Mouse (Mus musculus): ENCODE results near the gene Prkcd.

Prkcd gene

DNA sequence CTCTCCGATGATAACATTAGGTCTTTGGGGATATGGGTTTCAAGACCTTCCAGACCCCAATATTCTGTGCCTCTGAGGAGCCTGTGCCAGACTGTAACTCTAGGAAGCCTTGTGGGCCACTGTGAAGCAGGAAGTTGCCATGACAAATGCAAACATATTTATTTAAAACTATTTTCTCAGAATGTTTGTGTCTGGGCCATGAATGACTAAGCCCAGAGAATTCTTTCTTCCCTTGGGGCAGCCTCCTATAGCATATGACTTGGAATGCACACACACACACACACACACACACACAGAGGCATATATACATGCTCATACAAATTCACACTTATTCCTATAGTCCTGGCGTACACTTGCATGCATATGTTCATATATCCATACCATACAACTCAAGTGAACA is 18.0 kb upstream of the Prkcd start:
- ChIA-PET POLR2A (interaction anchor here in 2 of 4 experiments (2.2 to 5.6 kb wide), 2 partner anchors 10 to 11 kb away, joined by 12 to 26 read pairs; partner anchors contain the start of gene Rft1 (in 2 of the 2)), CTCF (no interaction called here)

DNA sequence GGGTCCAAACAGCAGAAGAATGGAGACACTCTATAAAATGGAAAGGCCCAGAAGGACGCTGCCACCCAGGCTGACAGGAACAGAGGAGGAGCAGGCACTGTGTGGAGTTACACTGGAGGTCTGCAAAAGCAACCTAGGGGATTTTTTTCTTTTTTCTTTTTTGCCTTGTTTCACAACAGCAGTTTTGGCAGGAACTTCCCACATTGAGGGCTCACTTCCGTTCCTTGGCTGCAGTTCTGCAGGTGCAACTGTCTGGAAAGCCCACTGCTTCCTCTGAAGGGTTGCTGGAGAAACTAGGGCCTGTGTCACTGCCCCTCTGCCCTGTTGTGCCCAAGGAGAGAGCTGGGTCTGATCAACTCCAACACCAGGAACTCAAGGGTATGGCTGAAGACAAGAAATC is 15.7 kb upstream of the Prkcd start:
- ChIA-PET POLR2A (interaction anchor here in 2 of 4 experiments (1.0 to 5.6 kb wide), 4 partner anchors 13 to 16 kb away, joined by 3 to 26 read pairs (median 4); partner anchors contain the start of genes Prkcd (in 2 of the 2) and Rft1 (in 1 of the 2)), CTCF (no interaction called here)

DNA sequence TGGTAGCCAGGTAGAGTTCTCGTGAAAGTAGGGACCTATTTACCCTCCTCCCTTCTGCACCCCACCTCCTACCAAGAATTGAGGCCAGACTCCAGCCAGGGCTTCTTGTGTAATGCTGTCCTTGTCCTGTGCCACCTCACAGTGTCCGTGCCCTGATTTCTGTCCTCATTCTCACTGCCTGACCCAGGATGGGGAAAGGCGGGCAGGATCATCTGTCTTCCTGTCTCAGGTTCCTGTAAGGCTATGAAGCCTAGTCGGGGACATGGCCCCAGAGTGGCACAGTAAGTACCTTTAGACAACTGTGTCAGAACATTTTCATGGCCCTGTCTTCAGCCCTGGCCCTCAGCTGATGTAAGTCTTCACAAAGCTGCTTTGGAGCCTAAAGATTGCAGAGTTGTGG is 12.7 kb upstream of the Prkcd start:
- CTCF ChIA-PET: no interaction called here
- POLR2A ChIA-PET: interaction anchor here in 1 of 4 experiments (1.0 to 1.4 kb wide), 3 partner anchors 16 to 196 kb away, joined by 3 to 4 read pairs (median 3); partner anchors contain the start of gene Rft1

DNA sequence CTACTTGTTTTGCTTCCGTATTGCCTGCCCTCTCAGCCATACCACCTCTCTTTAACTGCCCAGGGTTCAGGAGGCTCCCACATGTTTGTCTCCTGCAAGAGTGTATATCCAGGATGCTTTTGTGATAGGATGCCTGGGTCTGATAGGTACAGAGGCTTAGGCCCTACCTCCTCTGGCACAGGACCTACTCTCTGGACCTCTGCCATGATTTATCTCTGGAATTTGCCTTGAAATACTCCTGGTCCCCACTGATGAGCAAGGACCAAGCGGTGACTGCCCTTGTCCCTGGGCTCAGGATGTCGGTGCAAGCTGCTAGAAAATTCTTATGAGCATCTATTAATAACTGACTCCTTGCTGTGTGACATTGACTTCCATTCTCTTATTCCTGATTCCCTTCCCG is 12.0 kb upstream of the Prkcd start:
- ChIA-PET CTCF (interaction anchor here in 1 of 4 experiments (1.0 kb wide), 1 partner anchor 15 kb away, joined by 3 read pairs; no protein-coding TSS in a partner anchor), POLR2A (interaction anchor here in 3 of 4 experiments (1.0 to 3.2 kb wide), 6 partner anchors 12 to 197 kb away, joined by 3 to 27 read pairs (median 5); partner anchors contain the start of genes Prkcd (in 2 of the 3) and Rft1 (in 1 of the 3))

DNA sequence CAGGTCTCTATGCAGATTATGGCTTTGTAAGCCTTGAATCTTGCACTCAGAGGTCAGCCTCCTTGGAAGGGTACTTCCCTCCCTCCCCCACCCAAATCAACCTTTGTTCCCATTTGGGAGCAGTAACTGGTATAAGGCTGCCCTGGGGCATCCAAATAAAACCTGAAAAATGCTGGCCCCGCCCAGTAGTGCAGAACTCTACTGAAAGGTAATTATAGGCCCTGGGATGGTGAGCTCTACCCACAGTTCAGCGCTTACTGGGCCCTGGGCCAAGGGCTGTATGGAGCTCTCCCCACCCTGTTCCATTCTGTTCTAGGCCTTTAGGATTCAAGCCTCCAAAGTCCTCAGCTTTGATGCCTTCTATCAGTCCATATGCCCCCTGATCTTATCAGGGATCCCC is 11.1 kb upstream of the Prkcd start:
- POLR2A ChIA-PET: interaction anchor here in 3 of 4 experiments (0.6 to 3.2 kb wide), 12 partner anchors 10 to 106 kb away, joined by 3 to 27 read pairs (median 6); partner anchors contain the start of genes Prkcd (in 3 of the 3) and Rft1 (in 3 of the 3)

DNA sequence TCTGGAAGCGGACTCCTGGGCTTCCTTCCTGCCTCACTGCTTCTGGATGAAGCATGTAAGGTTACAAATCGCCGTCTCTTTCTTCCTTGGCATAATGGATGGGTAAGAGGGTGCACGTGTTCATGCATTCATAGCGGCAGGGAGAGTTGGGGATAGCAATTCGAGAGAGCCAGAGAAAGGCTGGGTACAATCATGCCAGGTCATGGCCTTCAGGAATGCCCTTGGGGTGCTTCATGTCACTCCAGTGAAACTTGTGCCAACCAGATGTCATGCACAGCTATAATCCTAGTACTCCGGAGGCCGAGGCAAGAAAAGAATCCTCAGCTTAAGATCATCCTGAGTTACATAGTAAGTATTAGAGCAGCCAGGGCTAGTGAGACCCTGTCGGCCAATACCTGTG is 10.5 kb upstream of the Prkcd start:
- ChIA-PET CTCF (interaction anchor here in 2 of 4 experiments (1.0 to 1.2 kb wide), 2 partner anchors 18 to 24 kb away, joined by 3 read pairs; partner anchors contain the start of gene Rft1 (in 1 of the 2)), POLR2A (interaction anchor here in 3 of 4 experiments (0.5 to 4.8 kb wide), 11 partner anchors 10 to 836 kb away, joined by 3 to 27 read pairs (median 5); partner anchors contain the start of genes Prkcd (in 3 of the 3) and Rft1 (in 2 of the 3))

More for the DNA sequence above, 11.1 kb upstream of the Prkcd start:
- CTCF ChIA-PET: interaction anchor here in 3 of 4 experiments (0.7 to 1.0 kb wide), 4 partner anchors 14 to 138 kb away, joined by 3 to 11 read pairs (median 3); no protein-coding TSS in a partner anchor

DNA sequence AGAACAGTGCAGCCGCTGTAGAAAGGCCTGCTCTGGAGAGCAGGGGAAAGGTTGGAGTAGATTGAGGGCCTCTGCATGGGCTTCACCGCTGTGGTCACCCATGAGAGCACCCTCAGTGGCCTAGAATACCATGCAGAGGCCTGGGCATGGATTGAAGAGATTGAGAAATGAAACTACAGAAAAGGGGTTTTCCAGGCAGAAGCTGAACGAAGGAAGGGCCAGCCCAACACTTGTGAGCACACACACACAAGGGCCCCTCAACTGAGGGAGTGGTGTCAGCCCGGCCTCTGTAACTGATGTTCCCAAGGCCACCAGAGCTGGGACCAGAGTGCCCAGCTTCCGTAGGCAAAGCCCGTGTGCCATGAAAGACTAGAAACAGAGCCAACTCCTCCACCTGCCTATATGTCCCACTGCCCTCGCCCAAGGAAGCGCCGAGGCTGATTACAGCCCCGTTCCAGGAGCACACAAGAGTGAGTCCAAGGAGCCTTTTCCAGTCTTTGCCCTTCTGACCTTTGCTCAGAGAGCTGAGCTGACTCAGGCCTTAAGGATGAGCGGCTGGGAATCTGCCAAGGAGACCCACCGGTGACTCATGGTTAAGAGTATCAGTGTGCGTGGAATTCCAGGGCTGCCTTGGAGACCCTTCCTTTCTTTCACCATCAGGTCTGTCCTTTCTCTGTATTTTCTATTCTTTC is 9.4 kb upstream of the Prkcd start:
- ChIA-PET POLR2A (interaction anchor here in 3 of 4 experiments (1.0 to 4.8 kb wide), 8 partner anchors 9 to 104 kb away, joined by 3 to 27 read pairs (median 12); partner anchors contain the start of genes Prkcd (in 3 of the 3) and Rft1 (in 2 of the 3)), CTCF (interaction anchor here in 3 of 4 experiments (1.0 to 1.2 kb wide), 3 partner anchors 9 to 19 kb away, joined by 3 to 4 read pairs (median 3); partner anchors contain the start of genes Prkcd (in 1 of the 3) and Rft1 (in 1 of the 3))

DNA sequence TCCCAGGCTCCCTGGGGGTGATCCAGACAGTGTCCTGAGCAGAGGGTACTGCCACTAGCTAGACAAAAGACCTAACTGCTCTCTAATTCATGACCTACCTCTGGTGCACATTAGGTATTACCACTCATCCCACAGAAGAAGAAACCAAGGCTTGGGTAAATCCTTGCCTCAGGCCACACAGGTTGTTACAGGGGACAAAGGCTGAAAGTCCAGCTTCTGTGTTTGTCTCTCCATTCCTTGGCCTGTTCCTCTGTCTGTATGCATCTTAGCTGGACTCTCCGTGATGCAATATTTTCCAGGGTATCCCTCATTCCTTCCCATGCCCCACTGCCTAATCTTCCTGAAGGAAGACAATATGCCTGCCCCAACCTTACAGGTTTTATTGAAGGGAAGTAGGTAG is 8.4 kb upstream of the Prkcd start:
- ChIA-PET POLR2A (interaction anchor here in 2 of 4 experiments (0.8 to 4.8 kb wide), 9 partner anchors 8 to 192 kb away, joined by 3 to 25 read pairs (median 4); partner anchors contain the start of genes Rft1 (in 2 of the 2) and Prkcd (in 1 of the 2)), CTCF (no interaction called here)

DNA sequence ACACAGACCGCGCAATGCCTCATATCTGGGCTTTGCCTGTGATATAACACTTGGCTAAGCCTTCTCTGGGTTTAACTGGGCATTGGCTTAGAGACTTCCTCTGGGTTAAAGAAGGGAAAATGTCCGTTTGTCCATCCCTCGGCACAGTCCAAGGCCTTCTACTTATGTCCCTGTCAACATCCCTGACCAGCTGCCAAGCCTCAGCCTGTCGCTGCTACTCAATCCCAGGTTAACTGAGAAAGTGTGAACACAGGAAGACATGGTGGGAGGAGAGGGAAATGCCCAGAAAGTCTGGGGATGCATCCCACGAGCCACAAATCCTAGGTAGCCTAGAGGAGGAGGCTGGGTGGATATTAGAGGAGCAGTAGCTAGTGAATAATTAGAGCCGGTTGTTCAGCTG is 7.7 kb upstream of the Prkcd start:
- ChIA-PET POLR2A (interaction anchor here in 2 of 4 experiments (0.8 to 4.8 kb wide), 8 partner anchors 7 to 192 kb away, joined by 3 to 25 read pairs (median 4); partner anchors contain the start of genes Rft1 (in 2 of the 2) and Prkcd (in 1 of the 2)), CTCF (no interaction called here)

DNA sequence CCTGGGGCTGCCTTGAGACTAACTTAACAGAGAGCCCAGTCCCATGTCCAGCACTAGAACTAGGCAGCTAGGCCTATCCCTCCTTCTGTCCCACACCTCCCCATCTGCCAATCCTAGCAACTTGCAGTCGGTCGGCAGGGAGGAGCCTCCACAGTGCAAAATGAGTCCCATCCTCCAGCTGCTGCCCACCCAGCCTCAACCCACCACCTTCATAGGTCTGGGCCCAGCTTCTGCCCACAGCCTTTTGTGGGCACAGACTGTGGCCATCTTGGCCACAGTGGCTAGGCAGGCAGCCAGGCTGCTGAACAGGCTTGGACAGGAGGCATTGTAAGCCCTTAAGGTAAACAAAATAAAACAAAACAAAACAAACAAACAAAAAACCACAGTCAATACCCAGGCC is 5.8 kb upstream of the Prkcd start:
- CTCF ChIA-PET: no interaction called here
- POLR2A ChIA-PET: interaction anchor here (0.6 to 4.8 kb wide), 8 partner anchors 10 to 1403 kb away, joined by 3 to 25 read pairs (median 3); partner anchors contain the start of gene Rft1 (in 2 of the 4)

DNA sequence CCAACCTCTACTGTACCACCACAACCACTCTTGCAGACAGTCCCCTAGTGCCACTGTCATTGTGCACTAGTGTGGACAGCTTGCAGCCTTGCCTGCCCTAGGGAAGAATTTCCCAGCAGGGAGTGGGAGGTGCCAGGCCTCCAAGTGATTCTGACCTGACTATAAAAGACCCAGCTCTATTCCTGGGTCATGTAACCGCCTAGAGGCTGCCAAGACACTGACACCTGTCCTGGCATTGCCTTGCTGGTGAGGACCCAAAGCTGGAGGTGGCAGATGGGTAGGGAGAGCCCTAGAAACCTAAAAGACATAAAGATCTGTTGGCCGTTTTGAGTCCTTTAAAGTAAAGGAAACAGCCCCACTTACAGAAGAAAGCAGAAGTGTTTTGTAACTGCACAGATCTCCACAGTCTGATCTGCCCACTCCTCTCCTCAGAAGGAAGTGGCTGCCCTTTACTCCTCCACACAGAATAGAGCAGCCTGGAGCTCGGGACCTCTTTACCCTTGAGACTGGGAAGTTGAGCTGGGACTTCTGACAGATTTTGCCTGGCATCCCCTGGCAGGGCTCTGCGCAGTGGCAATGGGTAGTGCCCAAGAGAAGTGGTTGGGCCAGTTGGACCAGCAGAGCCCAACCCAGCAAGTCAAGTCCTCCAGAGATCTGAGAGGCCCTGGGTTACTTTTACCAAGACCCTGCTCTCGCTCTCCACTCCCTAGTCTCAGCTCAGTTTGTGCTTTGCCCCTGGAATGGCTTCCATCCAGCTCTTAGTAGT is 5.0 kb upstream of the Prkcd start:
- CTCF ChIA-PET: interaction anchor here in 1 of 4 experiments (0.6 to 0.7 kb wide), 2 partner anchors 117 to 236 kb away, joined by 3 to 6 read pairs; no protein-coding TSS in a partner anchor

DNA sequence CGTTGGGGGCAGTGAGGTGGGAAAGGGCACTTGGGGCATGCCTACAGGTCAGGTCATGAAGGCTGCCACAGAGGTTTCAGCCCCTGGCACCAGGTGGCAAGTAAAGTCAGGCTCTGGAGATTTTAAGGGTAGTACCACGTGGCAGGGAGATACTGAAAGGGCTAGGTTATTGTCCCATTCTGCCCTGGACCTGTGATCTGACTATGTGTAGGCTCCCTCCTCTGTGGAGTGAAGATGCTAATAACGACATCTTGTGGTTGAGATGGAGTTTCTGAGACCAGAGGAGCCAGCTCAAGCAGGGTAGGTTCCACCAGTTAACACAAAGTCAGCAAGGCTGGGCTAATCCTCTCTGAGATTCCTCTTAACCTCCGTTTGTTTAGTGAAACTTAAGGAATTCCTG is 3.8 kb upstream of the Prkcd start:
- ChIA-PET POLR2A (interaction anchor here in 2 of 4 experiments (2.5 to 3.1 kb wide), 2 partner anchors 11 to 25 kb away, joined by 9 to 10 read pairs; partner anchors contain the start of gene Rft1 (in 1 of the 2)), CTCF (no interaction called here)

More for the DNA sequence above, 5.0 kb upstream of the Prkcd start:
- POLR2A ChIA-PET: interaction anchor here in 3 of 4 experiments (0.8 to 2.5 kb wide), 6 partner anchors 9 to 37 kb away, joined by 3 to 9 read pairs (median 3); partner anchors contain the start of gene Rft1 (in 1 of the 3)

DNA sequence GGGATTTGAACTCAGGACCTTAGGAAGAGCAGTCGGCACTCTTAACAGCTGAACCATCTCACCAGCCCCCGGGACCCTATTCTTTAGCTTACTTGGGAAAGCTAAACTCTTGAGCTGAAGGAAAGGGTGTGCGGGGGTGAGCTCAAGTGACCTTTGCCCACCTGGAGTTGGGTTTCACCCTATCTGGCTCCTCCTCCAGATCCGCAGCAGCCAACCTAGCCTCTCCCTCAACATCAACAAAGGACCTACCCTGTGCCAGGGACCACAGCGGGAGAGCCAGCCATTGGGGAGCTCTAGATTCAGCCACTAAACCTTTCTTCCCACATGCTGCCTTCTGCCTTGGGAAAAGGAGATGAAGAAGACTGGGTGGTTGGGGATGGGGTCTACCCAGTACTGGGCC is 2.2 kb upstream of the Prkcd start:
- ChIA-PET CTCF (interaction anchor here in 2 of 4 experiments (0.6 to 1.0 kb wide), 4 partner anchors 16 to 297 kb away, joined by 3 to 4 read pairs (median 4); partner anchors contain the start of gene Rft1 (in 1 of the 2)), POLR2A (interaction anchor here in 1 of 4 experiments (0.9 to 3.1 kb wide), 6 partner anchors 10 to 95 kb away, joined by 3 to 10 read pairs (median 4); partner anchors contain the start of genes Rft1 and Sfmbt1)

DNA sequence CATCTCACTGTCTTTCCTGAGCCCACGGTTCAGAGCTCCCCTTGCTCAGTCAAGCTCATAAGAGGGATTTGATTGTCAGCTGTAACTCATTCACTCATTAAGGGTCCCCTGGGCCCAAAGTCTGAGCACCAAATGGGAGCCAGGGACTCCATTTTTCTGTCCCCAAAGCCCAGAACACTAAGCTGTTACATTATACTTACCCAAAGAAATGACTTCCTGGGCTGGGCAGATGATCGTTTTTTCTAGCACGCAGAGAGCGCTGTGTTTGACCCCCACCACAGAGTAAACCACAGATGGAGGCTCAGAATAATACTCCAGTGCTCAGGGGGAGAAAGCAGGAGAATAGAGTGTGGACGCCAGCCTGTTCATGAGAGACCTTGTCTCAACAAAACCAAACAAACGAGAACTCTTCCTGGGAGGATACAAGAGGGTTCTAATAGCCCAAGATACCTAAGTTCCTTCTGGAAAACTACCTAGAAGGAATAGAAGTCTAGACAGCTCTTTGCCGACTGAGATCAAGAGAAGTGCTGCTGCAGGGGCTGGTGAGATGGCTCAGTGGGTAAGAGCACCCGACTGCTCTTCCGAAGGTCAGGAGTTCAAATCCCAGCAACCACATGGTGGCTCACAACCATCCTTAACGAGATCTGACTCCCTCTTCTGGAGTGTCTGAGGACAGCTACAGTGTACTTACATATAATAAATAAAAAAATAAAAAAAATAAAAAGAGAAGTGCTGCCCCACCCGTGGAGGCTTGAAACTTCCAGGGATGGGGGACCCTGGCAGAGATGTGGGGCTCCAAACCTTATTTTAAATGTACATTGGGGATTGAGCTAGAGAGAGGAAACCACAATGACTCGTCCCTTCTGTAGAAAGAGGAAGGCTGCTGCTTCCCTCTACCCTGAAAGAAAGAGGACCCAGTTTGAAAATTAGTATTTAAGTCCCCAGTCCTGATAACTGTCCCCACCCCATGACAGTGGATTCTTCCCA is 1.0 kb upstream of the Prkcd start:
- POLR2A ChIA-PET: interaction anchor here in 3 of 4 experiments (0.5 to 3.1 kb wide), 71 partner anchors 7 to 506 kb away, joined by 3 to 58 read pairs (median 6); partner anchors contain the start of genes Rft1 (in 3 of the 3), Nek4 (in 2 of the 3), Tmem110 (in 2 of the 3) and Dcp1a (in 1 of the 3)
- CTCF ChIA-PET: interaction anchor here in 3 of 4 experiments (0.5 to 2.0 kb wide), 13 partner anchors 9 to 298 kb away, joined by 3 to 16 read pairs (median 4); partner anchors contain the start of gene Rft1 (in 1 of the 3)

DNA sequence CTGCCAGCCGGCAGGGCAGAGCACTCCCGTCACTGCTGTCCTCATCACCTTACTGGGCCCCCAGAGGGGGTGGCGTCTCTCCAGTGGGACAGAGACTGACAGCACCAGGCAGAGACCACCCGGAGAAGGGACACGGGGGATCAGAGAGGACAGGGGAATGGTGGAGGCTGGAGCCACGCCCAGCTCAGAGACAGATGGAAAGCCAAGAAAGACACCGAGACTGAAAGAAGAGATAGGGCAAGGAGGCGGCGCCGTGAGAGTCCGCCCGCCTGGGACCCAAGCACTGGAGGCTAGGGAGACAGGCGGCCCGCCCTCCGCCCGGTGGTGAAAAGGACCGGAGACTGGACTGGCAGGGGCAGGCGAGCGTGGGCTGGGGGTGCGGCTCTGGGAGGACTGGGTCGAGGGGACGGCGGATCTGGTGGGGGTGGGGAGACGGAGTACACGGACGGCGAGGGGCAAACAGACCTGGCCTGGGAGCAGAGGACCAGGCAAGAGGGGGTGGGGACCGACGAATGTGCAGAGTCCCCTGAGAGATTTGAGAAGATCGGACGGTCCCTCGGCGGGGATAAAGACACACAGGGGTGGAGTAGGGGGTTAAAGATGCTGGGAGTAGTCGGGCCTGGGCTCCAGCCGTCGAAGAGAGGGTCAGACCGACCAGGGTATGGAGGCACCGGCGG is 741 bp downstream of the Prkcd start:
- ChIA-PET POLR2A (interaction anchor here in 3 of 4 experiments (0.6 to 2.8 kb wide), 28 partner anchors 10 to 376 kb away, joined by 3 to 58 read pairs (median 7); partner anchors contain the start of genes Glt8d1 (in 1 of the 3), Nek4 (in 1 of the 3), Rft1 (in 1 of the 3) and Spcs1 (in 1 of the 3)), CTCF (interaction anchor here (0.5 to 2.0 kb wide), 6 partner anchors 13 to 805 kb away, joined by 3 to 16 read pairs (median 4); no protein-coding TSS in a partner anchor)

DNA sequence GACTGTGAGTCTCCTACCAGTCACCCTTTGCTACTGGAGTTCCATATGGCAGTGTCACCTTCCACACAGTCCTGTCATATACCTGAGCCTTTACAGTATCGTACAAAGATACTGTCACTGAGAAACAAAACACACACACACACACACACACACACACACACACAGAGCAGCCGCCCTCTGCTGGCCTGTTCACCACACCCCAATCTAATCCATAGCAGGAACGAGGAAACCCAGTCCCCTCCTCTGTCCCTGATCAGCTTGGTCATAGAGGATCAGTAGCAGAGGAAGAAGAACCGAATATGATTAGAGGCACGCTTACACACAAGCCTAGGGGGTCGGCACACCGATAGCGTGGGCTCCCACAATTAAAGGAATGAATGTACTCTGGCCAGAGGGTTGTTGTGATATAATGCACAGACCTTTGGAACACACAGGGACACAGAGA is 1.7 kb downstream of the Prkcd start:
- POLR2A ChIA-PET: interaction anchor here in 2 of 4 experiments (0.9 to 2.0 kb wide), 3 partner anchors 12 to 30 kb away, joined by 3 to 7 read pairs (median 4); partner anchors contain the start of gene Rft1 (in 1 of the 2)
- CTCF ChIA-PET: no interaction called here

All from embryonic stem cell, embryonic (primary cell).